Mouse (Mus musculus): ENCODE data around the gene Sstr2. TPM values are rescaled to one million over a fixed set of nuclear protein-coding genes. Genes with fewer than 3 reads are reported as not detected.

Gene Sstr2
- polyA plus RNA-seq, 2 experiments, result 2.8 to 3.6 TPM

- peaks cover 84% of the 10 kb centered on the region for H3K36me3 ChIP-seq (replicated peaks; ENCODE audit: control insufficient read depth, insufficient read depth, low read depth)
- no peaks in the 10 kb centered on the region for H3K9me3 ChIP-seq (ENCODE audit: control insufficient read depth, low read length)
- WGBS (ENCODE audit: insufficient replicate concordance), result 30% methylated on average over 4 of the region's 4 CpGs
- H3K4me1 ChIP-seq (replicated peaks; ENCODE audit: control insufficient read depth in 2 of 2, insufficient read depth in 2 of 2, low read length in 1 of 2), result peaks cover 26 to 33% of the 10 kb centered on the region in 2 experiments
- H3K9ac ChIP-seq (replicated peaks), result no peak overlapping the region
- H3K27ac ChIP-seq, result no peak overlapping the region
- TF ChIP-seq EP300 (IDR thresholded peaks at IDR 0.05; ENCODE audit: low read depth), result 0 out of 2 replicates have a peak, but pooled peaks have one; percentile 1
- no peak for TF ChIP-seq CTCF (IDR thresholded peaks at IDR 0.05; ENCODE audit: low read depth)
- no peaks in the 10 kb centered on the region for H3K27me3 ChIP-seq (ENCODE audit: control insufficient read depth, insufficient read depth, low read length)
- DNase-seq (ENCODE audit: low read depth in 3 of 3, low spot score in 3 of 3) (no peak), ATAC-seq (ENCODE audit: insufficient read depth) (peak; percentile 38)
- H3K4me3 ChIP-seq (ENCODE audit: insufficient read depth in 1 of 2, low read depth in 2 of 2, low read length in 2 of 2), result no peak overlapping the region
- H3K4me2 ChIP-seq (ENCODE audit: low read depth), result no peak overlapping the region
Observed at GRCm38 (mm10) chr11:113669711-113670110, 50.6 kb downstream of the Sstr2 start.

GRCm38 (mm10) chr11:113673614-113674013 is 54.5 kb downstream of the Sstr2 start:
- Histone ChIP-seq H3K9ac (replicated peaks) (no peak overlapping the region), H3K27me3 (ENCODE audit: control insufficient read depth, insufficient read depth, low read length) (no peaks in the 10 kb centered on the region), H3K4me2 (ENCODE audit: low read depth) (no peak overlapping the region), H3K27ac (no peak overlapping the region), H3K4me1 (replicated peaks; ENCODE audit: control insufficient read depth in 2 of 2, insufficient read depth in 2 of 2, low read length in 1 of 2) (peaks cover 3 to 17% of the 10 kb centered on the region in 2 experiments), H3K4me3 (ENCODE audit: insufficient read depth in 1 of 2, low read depth in 2 of 2, low read length in 2 of 2) (no peak overlapping the region), H3K36me3 (replicated peaks; ENCODE audit: control insufficient read depth, insufficient read depth, low read depth) (peaks cover 84% of the 10 kb centered on the region), H3K9me3 (ENCODE audit: control insufficient read depth, low read length) (no peaks in the 10 kb centered on the region)
- no peak for TF ChIP-seq CTCF (IDR thresholded peaks at IDR 0.05; ENCODE audit: low read depth)
- TF ChIP-seq EP300 (IDR thresholded peaks at IDR 0.05; ENCODE audit: low read depth), result no peak
- no peak for ATAC-seq (ENCODE audit: insufficient read depth)
- 93% methylated on average over 4 of the region's 4 CpGs for WGBS (ENCODE audit: insufficient replicate concordance)
- no peak for DNase-seq (ENCODE audit: low read depth in 3 of 3, low spot score in 3 of 3)

- H3K4me2 ChIP-seq (ENCODE audit: low read depth), result no peak overlapping the region
- TF ChIP-seq CTCF (IDR thresholded peaks at IDR 0.05; ENCODE audit: low read depth) (no peak), EP300 (IDR thresholded peaks at IDR 0.05; ENCODE audit: low read depth) (no peak)
- no peaks in the 10 kb centered on the region for H3K9me3 ChIP-seq (ENCODE audit: control insufficient read depth, low read length)
- WGBS (ENCODE audit: insufficient replicate concordance), result 87% methylated on average over 5 of the region's 5 CpGs
- no peak for DNase-seq (ENCODE audit: low read depth in 3 of 3, low spot score in 3 of 3)
- no peak overlapping the region for H3K9ac ChIP-seq (replicated peaks)
- peaks cover 4 to 17% of the 10 kb centered on the region in 2 experiments for H3K4me1 ChIP-seq (replicated peaks; ENCODE audit: control insufficient read depth in 2 of 2, insufficient read depth in 2 of 2, low read length in 1 of 2)
- no peaks in the 10 kb centered on the region for H3K27me3 ChIP-seq (ENCODE audit: control insufficient read depth, insufficient read depth, low read length)
- ATAC-seq (ENCODE audit: insufficient read depth), result no peak
- no peak overlapping the region for H3K4me3 ChIP-seq (ENCODE audit: insufficient read depth in 1 of 2, low read depth in 2 of 2, low read length in 2 of 2)
- H3K27ac ChIP-seq, result no peak overlapping the region
- H3K36me3 ChIP-seq (replicated peaks; ENCODE audit: control insufficient read depth, insufficient read depth, low read depth), result peaks cover 74% of the 10 kb centered on the region
Observed at GRCm38 (mm10) chr11:113674595-113674994, 55.5 kb downstream of the Sstr2 start.

Other genes starting within 250 kb of the Sstr2 start
- 12.0 and 12.9 TPM in 2 replicates for gene Cog1, start 29.8 kb downstream of the Sstr2 start, polyA plus RNA-seq (2012; rRNA removed)
- 9.3 and 12.7 TPM in 2 replicates for gene Cog1, start 29.8 kb downstream of the Sstr2 start, polyA plus RNA-seq (2014; fragmentation: Nextera tagmentation; extraction: Ambion mirVana)
- 4.9 and 5.1 TPM in 2 replicates for gene Slc39a11, start 30.7 kb downstream of the Sstr2 start, polyA plus RNA-seq (2012; rRNA removed)
- gene Slc39a11, start 30.7 kb downstream of the Sstr2 start, polyA plus RNA-seq (2014; fragmentation: Nextera tagmentation; extraction: Ambion mirVana), result 10.1 and 10.2 TPM in 2 replicates
- gene Fam104a, start 64.8 kb downstream of the Sstr2 start, polyA plus RNA-seq (2012; rRNA removed), result 20.6 and 25.0 TPM in 2 replicates
- gene Fam104a, start 64.8 kb downstream of the Sstr2 start, polyA plus RNA-seq (2014; fragmentation: Nextera tagmentation; extraction: Ambion mirVana), result 44.5 and 46.8 TPM in 2 replicates
- gene D11Wsu47e, start 65.1 kb downstream of the Sstr2 start, polyA plus RNA-seq (2012; rRNA removed), result 5.8 and 8.0 TPM in 2 replicates
- 7.8 and 9.2 TPM in 2 replicates for gene D11Wsu47e, start 65.1 kb downstream of the Sstr2 start, polyA plus RNA-seq (2014; fragmentation: Nextera tagmentation; extraction: Ambion mirVana)
- gene Cpsf4l, start 90.7 kb downstream of the Sstr2 start, polyA plus RNA-seq (2012; rRNA removed), result 0.02 TPM in 1 of 2 replicates, not detected in the other
- 0.11 TPM in 1 of 2 replicates, not detected in the other for gene Cpsf4l, start 90.7 kb downstream of the Sstr2 start, polyA plus RNA-seq (2014; fragmentation: Nextera tagmentation; extraction: Ambion mirVana)
- 8.7 and 9.0 TPM in 2 replicates for gene Cdc42ep4, start 132.5 kb downstream of the Sstr2 start, polyA plus RNA-seq (2012; rRNA removed)
- 10.0 and 10.7 TPM in 2 replicates for gene Cdc42ep4, start 132.5 kb downstream of the Sstr2 start, polyA plus RNA-seq (2014; fragmentation: Nextera tagmentation; extraction: Ambion mirVana)

Data from liver, embryonic 14.5 days (tissue).